Mouse (Mus musculus) left cerebral cortex, adult 18-20 months (tissue): Measurements from ENCODE around the gene Ntm. TPM values are rescaled to one million over a fixed set of nuclear protein-coding genes. Genes with fewer than 3 reads are reported as not detected.

Experiments
- DNase-seq, 2 experiments: peaks; one replicate each; pipeline ENCODE4 v3.0.0; 2021 to 2022; ENCODE audit warnings: low spot score in 2 of 2, mixed read lengths in 1 of 2
- total RNA-seq, 2 experiments: library from RNA; stranded (reverse); gene quantifications; 2 replicates each; pipeline ENCODE4 v1.2.3; 2021

Gene Ntm
- total RNA-seq, 2 experiments from 2014 or later: 250 to 265 TPM

GRCm38 (mm10) chr9:29252866-29253265, 710.1 kb downstream of the Ntm start:
- no peak for DNase-seq

GRCm38 (mm10) chr9:29250813-29251212, 712.1 kb downstream of the Ntm start:
- DNase-seq: no peak

- DNase-seq: no peak
These were observed 715.1 kb downstream of the Ntm start for GRCm38 (mm10) chr9:29247812-29248211.

- DNase-seq: no peak
These were observed 718.9 kb downstream of the Ntm start for GRCm38 (mm10) chr9:29244006-29244405.

GRCm38 (mm10) chr9:29242497-29243422, 720.2 kb downstream of the Ntm start:
- DNase-seq: no peak

GRCm38 (mm10) chr9:29240797-29241196, 722.1 kb downstream of the Ntm start:
- DNase-seq: no peak

- no peak for DNase-seq
These were observed 724.0 kb downstream of the Ntm start for GRCm38 (mm10) chr9:29238973-29239372.

GRCm38 (mm10) chr9:29236752-29237151, 726.2 kb downstream of the Ntm start:
- no peak for DNase-seq

- DNase-seq: no peak
These were observed 735.2 kb downstream of the Ntm start for GRCm38 (mm10) chr9:29227747-29228146.

- DNase-seq: no peak
These were observed 739.9 kb downstream of the Ntm start for GRCm38 (mm10) chr9:29222915-29223545.

- no peak for DNase-seq
These were observed 741.9 kb downstream of the Ntm start for GRCm38 (mm10) chr9:29220941-29221615.

GRCm38 (mm10) chr9:29220493-29220892, 742.4 kb downstream of the Ntm start:
- peak; percentile 43 to 61 for DNase-seq

- DNase-seq: peak in 1 of 2 experiments; percentile 17
These were observed 745.0 kb downstream of the Ntm start for GRCm38 (mm10) chr9:29217951-29218350.

- DNase-seq: no peak
These were observed 746.4 kb downstream of the Ntm start for GRCm38 (mm10) chr9:29216528-29216927.

- DNase-seq: no peak
These were observed 747.1 kb downstream of the Ntm start for GRCm38 (mm10) chr9:29215796-29216195.

- no peak for DNase-seq
These were observed 747.7 kb downstream of the Ntm start for GRCm38 (mm10) chr9:29215241-29215640.

GRCm38 (mm10) chr9:29209243-29209642, 753.7 kb downstream of the Ntm start:
- DNase-seq: no peak

GRCm38 (mm10) chr9:29208142-29208541, 754.8 kb downstream of the Ntm start:
- no peak for DNase-seq

- DNase-seq: no peak
These were observed 757.3 kb downstream of the Ntm start for GRCm38 (mm10) chr9:29205680-29206079.

- peak; percentile 34 to 48 for DNase-seq
These were observed 760.7 kb downstream of the Ntm start for GRCm38 (mm10) chr9:29202196-29202595.

GRCm38 (mm10) chr9:29201163-29202053, 761.5 kb downstream of the Ntm start:
- peak; percentile 34 to 54 for DNase-seq
